ENCODE assay signal across 9 mouse cellular contexts in the genomic region with DNA sequence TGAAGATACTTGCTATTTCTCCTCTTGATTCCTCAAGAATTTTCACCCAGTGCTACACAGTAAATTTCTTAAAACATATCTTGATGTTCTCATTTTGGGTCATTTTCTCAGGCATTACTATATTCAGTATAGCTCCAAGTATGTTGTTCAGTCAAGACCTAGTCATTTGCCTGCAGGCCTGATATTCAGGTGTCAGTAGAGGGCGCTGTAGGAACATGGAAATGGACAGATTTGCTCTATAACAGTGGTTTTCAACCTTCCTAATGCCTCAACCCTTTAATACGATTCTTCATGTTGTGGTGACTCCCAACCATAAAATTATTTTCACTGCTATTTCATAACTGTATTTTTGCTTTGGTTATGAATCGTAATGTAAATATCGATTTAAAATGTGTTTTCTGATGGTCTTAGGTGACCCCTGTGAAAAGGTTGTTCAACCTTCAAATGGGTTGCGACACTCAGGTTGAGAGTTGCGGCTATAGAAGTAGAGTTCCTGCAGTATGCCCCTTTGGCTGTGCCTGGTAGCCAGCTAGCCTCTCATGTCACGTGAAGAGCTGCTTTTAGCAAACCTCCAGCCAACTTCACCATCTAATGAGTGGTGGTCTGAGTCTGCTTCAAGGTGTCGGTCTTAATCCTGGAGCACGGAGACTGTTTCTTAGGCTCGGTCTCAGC. TPM values are rescaled to one million over a fixed set of nuclear protein-coding genes. Genes with fewer than 3 reads are reported as not detected.
DNase-seq lines count a peak whose midpoint lies in the region; ATAC-seq lines count a peak whose summit lies in the region.
"Had no signal": no experiment of that assay in that cellular context is flagged by ENCODE, and none has a peak within 500 bp of the region (broad histone marks: within the 10 kb centered on the region; RNA-seq: fewer than 3 reads in every experiment).

No protein-coding gene starts in this region.

- DNase-seq in gastrocnemius, adult 18-20 months (ENCODE audit: low spot score) = peak; percentile 64
- DNase-seq in gastrocnemius, postnatal 25 days = no peak
- peak; percentile 57 for DNase-seq in MEL-GATA-1-ER (ENCODE audit: extremely low read depth, low read depth)
- DNase-seq in cerebellum, postnatal 14 days = peak; percentile 81 to 85
- DNase-seq in gastrocnemius, postnatal 14 days = peak; percentile 57
- peak; percentile 42 to 64 for DNase-seq in layer of hippocampus, postnatal 36 days
- DNase-seq in midbrain, embryonic 14.5 days = peak; percentile 92

- no peak overlapping the region for H3K4me2 ChIP-seq in midbrain, embryonic 14.5 days (ENCODE audit: low read length)
- no peak overlapping the region for H3K4me2 ChIP-seq in stomach, embryonic 16.5 days (ENCODE audit: low read depth, low read length)

- H3K36me3 ChIP-seq in midbrain, embryonic 14.5 days (ENCODE audit: control insufficient read depth, insufficient read depth, low read length) = no peaks in the 10 kb centered on the region
- no peaks in the 10 kb centered on the region for H3K36me3 ChIP-seq in stomach, embryonic 16.5 days (ENCODE audit: control insufficient read depth, insufficient read depth, low read length)

- no peak overlapping the region for H3K4me3 ChIP-seq in midbrain, embryonic 14.5 days (replicated peaks; ENCODE audit: low read depth, low read length)
- no peak overlapping the region for H3K4me3 ChIP-seq in stomach, embryonic 16.5 days (replicated peaks; ENCODE audit: low read length)

- intact Hi-C loops in gastrocnemius, postnatal 14 days (cut with DNase I; ENCODE audit: low total_unique reads) = loop anchor here (10.0 kb wide), 1 partner anchor 566 kb away; a partner anchor contains a TSS

- H3K9me3 ChIP-seq in midbrain, embryonic 14.5 days (ENCODE audit: control insufficient read depth, low read length) = no peaks in the 10 kb centered on the region
- H3K9me3 ChIP-seq in stomach, embryonic 16.5 days (replicated peaks; ENCODE audit: control insufficient read depth, low read length) = no peaks in the 10 kb centered on the region

- WGBS in midbrain, embryonic 14.5 days = 59% methylated on average over 10 of the region's 10 CpGs
- 56% methylated on average over 10 of the region's 10 CpGs for WGBS in stomach, embryonic 16.5 days

- no peak overlapping the region for H3K27ac ChIP-seq in midbrain, embryonic 14.5 days (replicated peaks; ENCODE audit: low read depth, low read length)
- no peak overlapping the region for H3K27ac ChIP-seq in stomach, embryonic 16.5 days (ENCODE audit: low read length)
- H3K27ac ChIP-seq: macrophage had no signal

- H3K9ac ChIP-seq in midbrain, embryonic 14.5 days (replicated peaks; ENCODE audit: low read length) = no peak overlapping the region
- H3K9ac ChIP-seq in stomach, embryonic 16.5 days (ENCODE audit: low read length) = no peak overlapping the region

- no peaks in the 10 kb centered on the region for H3K4me1 ChIP-seq in midbrain, embryonic 14.5 days (ENCODE audit: control insufficient read depth, insufficient read depth, low read length)
- peaks cover 4% of the 10 kb centered on the region; the same call in 1 of the 2 replicates for H3K4me1 ChIP-seq in stomach, embryonic 16.5 days (ENCODE audit: control insufficient read depth, insufficient read depth, low read length)

- no peak for ATAC-seq in midbrain, embryonic 14.5 days (ENCODE audit: low FRiP score, low TSS enrichment)
- ATAC-seq in stomach, embryonic 16.5 days (ENCODE audit: insufficient read depth, low FRiP score) = 0 out of 2 replicates have a peak, but pooled peaks have one; percentile 51

- H3K27me3 ChIP-seq in midbrain, embryonic 14.5 days (ENCODE audit: control insufficient read depth, insufficient read depth, low read length) = no peaks in the 10 kb centered on the region
- no peaks in the 10 kb centered on the region for H3K27me3 ChIP-seq in stomach, embryonic 16.5 days (ENCODE audit: control insufficient read depth, insufficient read depth, low read length)

RNA-seq across cellular contexts. Expression of a gene that starts 35.9 kb away (rescaled TPM):
- total RNA-seq in gastrocnemius, adult 18-20 months (2021) = 10 to 100 TPM; 10.3 to 10.5 TPM
- total RNA-seq in gastrocnemius, postnatal 25 days (2021) = 10 to 100 TPM in 1 of 2 experiments, 1 to 10 TPM in 1; 9.6 to 10.4 TPM
- 1 to 10 TPM; 8.2 to 9.6 TPM for total RNA-seq in gastrocnemius, postnatal 14 days (2021)
- 10 to 100 TPM; 19.4 to 22.0 TPM for total RNA-seq in layer of hippocampus, postnatal 36 days (2021)
- polyA plus RNA-seq in midbrain, embryonic 14.5 days (2014; fragmentation: Nextera tagmentation; extraction: Ambion mirVana) = 55.6 and 56.7 TPM in 2 replicates
- polyA plus RNA-seq in stomach, embryonic 16.5 days (2015; fragmentation: Nextera tagmentation; extraction: Ambion mirVana) = 32.5 and 32.6 TPM in 2 replicates

RNA-seq across cellular contexts. Expression of a gene that starts 36.2 kb away (rescaled TPM):
- total RNA-seq in gastrocnemius, adult 18-20 months (2021) = 10 to 100 TPM; 27.5 to 29.3 TPM
- total RNA-seq in gastrocnemius, postnatal 25 days (2021) = 10 to 100 TPM; 21.9 to 29.6 TPM
- 10 to 100 TPM; 25.0 to 30.2 TPM for total RNA-seq in gastrocnemius, postnatal 14 days (2021)
- 10 to 100 TPM; 54.1 to 59.4 TPM for total RNA-seq in layer of hippocampus, postnatal 36 days (2021)
- 89.1 and 99.2 TPM in 2 replicates for polyA plus RNA-seq in midbrain, embryonic 14.5 days (2014; fragmentation: Nextera tagmentation; extraction: Ambion mirVana)
- 32.8 and 42.9 TPM in 2 replicates for polyA plus RNA-seq in stomach, embryonic 16.5 days (2015; fragmentation: Nextera tagmentation; extraction: Ambion mirVana)

RNA-seq across cellular contexts. Expression of a gene that starts 51.8 kb away (rescaled TPM):
- total RNA-seq in gastrocnemius, adult 18-20 months (2021) = under 1 TPM; 0.30 to 0.59 TPM
- 1 to 10 TPM in 1 of 2 experiments, under 1 TPM in 1; 0.96 to 1.1 TPM for total RNA-seq in gastrocnemius, postnatal 25 days (2021)
- 1 to 10 TPM in 1 of 2 experiments, under 1 TPM in 1; 0.51 to 2.3 TPM for total RNA-seq in gastrocnemius, postnatal 14 days (2021)
- 1 to 10 TPM; 7.1 to 8.0 TPM for total RNA-seq in layer of hippocampus, postnatal 36 days (2021)
- polyA plus RNA-seq in midbrain, embryonic 14.5 days (2014; fragmentation: Nextera tagmentation; extraction: Ambion mirVana) = 1.8 and 1.9 TPM in 2 replicates
- polyA plus RNA-seq in stomach, embryonic 16.5 days (2015; fragmentation: Nextera tagmentation; extraction: Ambion mirVana) = 3.4 and 4.6 TPM in 2 replicates
- polyA plus RNA-seq: macrophage had no signal
